Mouse (Mus musculus) lung, postnatal 0 days (tissue): ENCODE measurements around the gene Gfra1.

Experiments used
- CTCF ChIP-seq: IDR thresholded peaks from 2 replicates; pipeline ENCODE4 v1.5.1; 2016; ENCODE audit warnings: antibody characterized with exemption, mild to moderate bottlenecking
- EP300 ChIP-seq: IDR thresholded peaks from 2 replicates; pipeline ENCODE4 v1.6.1; 2016; ENCODE audit warnings: antibody characterized with exemption, mild to moderate bottlenecking, control low read depth

GRCm38 (mm10) chr19:58314631-58315030 is 141.1 kb downstream of the Gfra1 start:
- TF ChIP-seq EP300 (no peak), CTCF (no peak)
